Mouse (Mus musculus): ENCODE measurements around the gene Sema6c. TPM values are rescaled to one million over a fixed set of nuclear protein-coding genes. Genes with fewer than 3 reads are reported as not detected.

Gene Sema6c
- polyA plus RNA-seq, 1 experiment from 2014 or later = 18.9 TPM

GRCm38 (mm10) chr3:95186100-95186499 is 25.8 kb downstream of the Sema6c start:
- WGBS = 93% methylated on average over 2 of the region's 2 CpGs
- no peak overlapping the region for H3K4me3 ChIP-seq (ENCODE audit: low read depth, low read length)
- H3K36me3 ChIP-seq (ENCODE audit: control insufficient read depth, insufficient read depth, low read length) = peaks cover 16% of the 10 kb centered on the region
- no peaks in the 10 kb centered on the region for H3K27me3 ChIP-seq (ENCODE audit: control insufficient read depth, insufficient read depth, low read depth, low read length)
- ATAC-seq = no peak
- H3K9ac ChIP-seq (ENCODE audit: low read depth, low read length) = no peak overlapping the region
- H3K27ac ChIP-seq (ENCODE audit: low read length) = no peak overlapping the region
- H3K9me3 ChIP-seq (replicated peaks; ENCODE audit: control insufficient read depth, low read length, poor library complexity, severe bottlenecking) = no peaks in the 10 kb centered on the region
- no peaks in the 10 kb centered on the region for H3K4me1 ChIP-seq (ENCODE audit: control insufficient read depth, insufficient read depth, low read length)
- H3K4me2 ChIP-seq (ENCODE audit: low read length) = no peak overlapping the region

- H3K4me2 ChIP-seq (ENCODE audit: low read length) = no peak overlapping the region
- no peaks in the 10 kb centered on the region for H3K4me1 ChIP-seq (ENCODE audit: control insufficient read depth, insufficient read depth, low read length)
- H3K27me3 ChIP-seq (ENCODE audit: control insufficient read depth, insufficient read depth, low read depth, low read length) = no peaks in the 10 kb centered on the region
- H3K4me3 ChIP-seq (ENCODE audit: low read depth, low read length) = no peak overlapping the region
- no peak for ATAC-seq
- H3K36me3 ChIP-seq (ENCODE audit: control insufficient read depth, insufficient read depth, low read length) = peaks cover 16% of the 10 kb centered on the region
- H3K9me3 ChIP-seq (replicated peaks; ENCODE audit: control insufficient read depth, low read length, poor library complexity, severe bottlenecking) = no peaks in the 10 kb centered on the region
- H3K27ac ChIP-seq (ENCODE audit: low read length) = no peak overlapping the region
- WGBS = 96% methylated on average over 6 of the region's 6 CpGs
- no peak overlapping the region for H3K9ac ChIP-seq (ENCODE audit: low read depth, low read length)
Observed at GRCm38 (mm10) chr3:95186888-95187287, 26.6 kb downstream of the Sema6c start.

GRCm38 (mm10) chr3:95194721-95195135 is 34.5 kb downstream of the Sema6c start:
- no peaks in the 10 kb centered on the region for H3K9me3 ChIP-seq (replicated peaks; ENCODE audit: control insufficient read depth, low read length, poor library complexity, severe bottlenecking)
- WGBS = 81% methylated on average over 6 of the region's 6 CpGs
- no peak overlapping the region for H3K4me3 ChIP-seq (ENCODE audit: low read depth, low read length)
- no peak overlapping the region for H3K9ac ChIP-seq (ENCODE audit: low read depth, low read length)
- H3K27ac ChIP-seq (ENCODE audit: low read length) = no peak overlapping the region
- no peak overlapping the region for H3K4me2 ChIP-seq (ENCODE audit: low read length)
- H3K27me3 ChIP-seq (ENCODE audit: control insufficient read depth, insufficient read depth, low read depth, low read length) = no peaks in the 10 kb centered on the region
- H3K4me1 ChIP-seq (ENCODE audit: control insufficient read depth, insufficient read depth, low read length) = no peaks in the 10 kb centered on the region
- peaks cover 15% of the 10 kb centered on the region; the same call in 1 of the 2 replicates for H3K36me3 ChIP-seq (ENCODE audit: control insufficient read depth, insufficient read depth, low read length)
- no peak for ATAC-seq

- H3K4me3 ChIP-seq (ENCODE audit: low read depth, low read length) = no peak overlapping the region
- WGBS = 80% methylated on average over 2 of the region's 2 CpGs
- no peaks in the 10 kb centered on the region for H3K27me3 ChIP-seq (ENCODE audit: control insufficient read depth, insufficient read depth, low read depth, low read length)
- no peak overlapping the region for H3K27ac ChIP-seq (ENCODE audit: low read length)
- H3K4me1 ChIP-seq (ENCODE audit: control insufficient read depth, insufficient read depth, low read length) = no peaks in the 10 kb centered on the region
- no peaks in the 10 kb centered on the region for H3K9me3 ChIP-seq (replicated peaks; ENCODE audit: control insufficient read depth, low read length, poor library complexity, severe bottlenecking)
- H3K9ac ChIP-seq (ENCODE audit: low read depth, low read length) = no peak overlapping the region
- peaks cover 18% of the 10 kb centered on the region; the same call in 1 of the 2 replicates for H3K36me3 ChIP-seq (ENCODE audit: control insufficient read depth, insufficient read depth, low read length)
- H3K4me2 ChIP-seq (ENCODE audit: low read length) = no peak overlapping the region
- no peak for ATAC-seq
Observed at GRCm38 (mm10) chr3:95195772-95196171, 35.5 kb downstream of the Sema6c start.

- no peaks in the 10 kb centered on the region for H3K27me3 ChIP-seq (ENCODE audit: control insufficient read depth, insufficient read depth, low read depth, low read length)
- no peak overlapping the region for H3K9ac ChIP-seq (ENCODE audit: low read depth, low read length)
- no peak overlapping the region for H3K27ac ChIP-seq (ENCODE audit: low read length)
- peaks cover 34% of the 10 kb centered on the region for H3K36me3 ChIP-seq (ENCODE audit: control insufficient read depth, insufficient read depth, low read length)
- H3K4me3 ChIP-seq (ENCODE audit: low read depth, low read length) = no peak overlapping the region
- no peak for ATAC-seq
- no peaks in the 10 kb centered on the region for H3K4me1 ChIP-seq (ENCODE audit: control insufficient read depth, insufficient read depth, low read length)
- no peaks in the 10 kb centered on the region for H3K9me3 ChIP-seq (replicated peaks; ENCODE audit: control insufficient read depth, low read length, poor library complexity, severe bottlenecking)
- 94% methylated on average over 1 of the region's 1 CpGs for WGBS
- H3K4me2 ChIP-seq (ENCODE audit: low read length) = no peak overlapping the region
Observed at GRCm38 (mm10) chr3:95199101-95199500, 38.8 kb downstream of the Sema6c start.

GRCm38 (mm10) chr3:95200132-95200531 is 39.9 kb downstream of the Sema6c start:
- WGBS = 64% methylated on average over 7 of the region's 7 CpGs
- Histone ChIP-seq H3K9me3 (replicated peaks; ENCODE audit: control insufficient read depth, low read length, poor library complexity, severe bottlenecking) (no peaks in the 10 kb centered on the region), H3K27ac (ENCODE audit: low read length) (no peak overlapping the region), H3K4me1 (ENCODE audit: control insufficient read depth, insufficient read depth, low read length) (no peaks in the 10 kb centered on the region), H3K4me3 (ENCODE audit: low read depth, low read length) (no peak overlapping the region), H3K27me3 (ENCODE audit: control insufficient read depth, insufficient read depth, low read depth, low read length) (no peaks in the 10 kb centered on the region), H3K4me2 (ENCODE audit: low read length) (no peak overlapping the region), H3K36me3 (ENCODE audit: control insufficient read depth, insufficient read depth, low read length) (peaks cover 34% of the 10 kb centered on the region), H3K9ac (ENCODE audit: low read depth, low read length) (no peak overlapping the region)
- ATAC-seq = no peak

GRCm38 (mm10) chr3:95200562-95200961 is 40.3 kb downstream of the Sema6c start:
- Histone ChIP-seq H3K9me3 (replicated peaks; ENCODE audit: control insufficient read depth, low read length, poor library complexity, severe bottlenecking) (no peaks in the 10 kb centered on the region), H3K9ac (ENCODE audit: low read depth, low read length) (no peak overlapping the region), H3K36me3 (ENCODE audit: control insufficient read depth, insufficient read depth, low read length) (peaks cover 30% of the 10 kb centered on the region), H3K27me3 (ENCODE audit: control insufficient read depth, insufficient read depth, low read depth, low read length) (no peaks in the 10 kb centered on the region), H3K4me1 (ENCODE audit: control insufficient read depth, insufficient read depth, low read length) (no peaks in the 10 kb centered on the region), H3K27ac (ENCODE audit: low read length) (no peak overlapping the region), H3K4me3 (ENCODE audit: low read depth, low read length) (no peak overlapping the region), H3K4me2 (ENCODE audit: low read length) (no peak overlapping the region)
- 81% methylated on average over 2 of the region's 2 CpGs for WGBS
- no peak for ATAC-seq

- 89% methylated on average over 6 of the region's 6 CpGs for WGBS
Observed at GRCm38 (mm10) chr3:95203880-95204279, 43.6 kb downstream of the Sema6c start.

GRCm38 (mm10) chr3:95208286-95208685 is 48.0 kb downstream of the Sema6c start:
- no peaks in the 10 kb centered on the region for H3K4me1 ChIP-seq (ENCODE audit: control insufficient read depth, insufficient read depth, low read length)
- H3K27me3 ChIP-seq (ENCODE audit: control insufficient read depth, insufficient read depth, low read depth, low read length) = no peaks in the 10 kb centered on the region
- no peak overlapping the region for H3K27ac ChIP-seq (ENCODE audit: low read length)
- WGBS = 94% methylated on average over 3 of the region's 4 CpGs
- H3K36me3 ChIP-seq (ENCODE audit: control insufficient read depth, insufficient read depth, low read length) = peaks cover 6% of the 10 kb centered on the region; the same call in 1 of the 2 replicates
- H3K4me2 ChIP-seq (ENCODE audit: low read length) = no peak overlapping the region
- no peaks in the 10 kb centered on the region for H3K9me3 ChIP-seq (replicated peaks; ENCODE audit: control insufficient read depth, low read length, poor library complexity, severe bottlenecking)
- H3K9ac ChIP-seq (ENCODE audit: low read depth, low read length) = no peak overlapping the region
- H3K4me3 ChIP-seq (ENCODE audit: low read depth, low read length) = no peak overlapping the region
- no peak for ATAC-seq

More at GRCm38 (mm10) chr3:95203880-95204279, 43.6 kb downstream of the Sema6c start:
- H3K36me3 ChIP-seq (ENCODE audit: control insufficient read depth, insufficient read depth, low read length) = peaks cover 27% of the 10 kb centered on the region
- no peaks in the 10 kb centered on the region for H3K4me1 ChIP-seq (ENCODE audit: control insufficient read depth, insufficient read depth, low read length)
- no peaks in the 10 kb centered on the region for H3K9me3 ChIP-seq (replicated peaks; ENCODE audit: control insufficient read depth, low read length, poor library complexity, severe bottlenecking)
- no peak overlapping the region for H3K27ac ChIP-seq (ENCODE audit: low read length)
- no peak overlapping the region for H3K4me3 ChIP-seq (ENCODE audit: low read depth, low read length)
- ATAC-seq = no peak
- H3K9ac ChIP-seq (ENCODE audit: low read depth, low read length) = no peak overlapping the region
- H3K4me2 ChIP-seq (ENCODE audit: low read length) = no peak overlapping the region
- no peaks in the 10 kb centered on the region for H3K27me3 ChIP-seq (ENCODE audit: control insufficient read depth, insufficient read depth, low read depth, low read length)
